Mouse (Mus musculus): ENCODE results near the gene Nme2. TPM values are rescaled to one million over a fixed set of nuclear protein-coding genes. Genes with fewer than 3 reads are reported as not detected.
"Not testable (repeated sequence)": the region's sequence is repeated elsewhere in the genome, so short reads cannot be mapped to it uniquely, and the experiment has no call there.

Gene Nme2
- total and polyA plus RNA-seq, 3 experiments, result 945 to 1,722 (median 1,555) TPM

DNA sequence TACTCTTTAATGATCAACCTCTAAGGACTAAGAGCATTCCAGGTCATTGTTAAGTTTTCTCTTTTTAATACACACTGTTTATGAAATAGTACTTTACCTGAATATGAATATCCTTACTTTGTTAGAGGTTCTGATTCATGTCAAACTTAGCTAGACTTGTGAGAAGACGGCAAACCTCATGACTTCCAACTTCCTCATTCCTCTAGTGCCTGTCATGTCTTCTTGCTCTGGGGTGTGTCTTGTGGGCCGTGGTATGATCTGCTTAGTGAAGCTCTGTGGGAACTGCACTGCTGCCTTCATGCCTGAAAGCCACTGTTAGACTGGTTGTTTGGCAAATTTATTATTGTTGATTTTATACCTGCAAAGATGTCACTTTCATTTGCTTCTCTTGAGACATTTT, 15.2 kb downstream of the Nme2 start:
- peak; percentile 74 for DNase-seq (ENCODE audit: extremely low read depth)
- peak overlapping the region; percentile 31; the same call in 1 of the 2 replicates for H3K27ac ChIP-seq (ENCODE audit: insufficient read depth, low read depth)
- H3K9ac ChIP-seq (ENCODE audit: insufficient read depth, low read depth), result no peak overlapping the region
- TF ChIP-seq JUND (conservative IDR thresholded peaks at IDR 0.05; ENCODE audit: low read depth, low read length), result no peak
- TF ChIP-seq MXI1 (IDR thresholded peaks at IDR 0.05; ENCODE audit: low read depth, low read length), result peak; percentile 61; the same call in 1 of the 2 replicates
- no peak for TF ChIP-seq GABPA (IDR thresholded peaks at IDR 0.05; ENCODE audit: insufficient replicate concordance, low read depth, low read length)
- no peak for TF ChIP-seq PAX5 (IDR thresholded peaks at IDR 0.05; ENCODE audit: low read length)
- TF ChIP-seq UBTF (IDR thresholded peaks at IDR 0.05; ENCODE audit: low read depth, low read length), result no peak
- no peak for TF ChIP-seq ETS1 (conservative IDR thresholded peaks at IDR 0.05; ENCODE audit: low read depth, low read length)
- peak; percentile 40; the same call in 1 of the 2 replicates for TF ChIP-seq MYC (IDR thresholded peaks at IDR 0.05; ENCODE audit: low read depth, low read length)
- TF ChIP-seq ELF1 (IDR thresholded peaks at IDR 0.05; ENCODE audit: low read depth, low read length), result peak; percentile 58
- TF ChIP-seq BHLHE40 (IDR thresholded peaks at IDR 0.05; ENCODE audit: low read depth, low read length), result no peak
- no peak overlapping the region for H3K4me2 ChIP-seq (ENCODE audit: insufficient read depth, low read depth, poor library complexity, severe bottlenecking)
- no peaks in the 10 kb centered on the region for H3K9me3 ChIP-seq (replicated peaks; ENCODE audit: low read length)
- dilution Hi-C loops (cut with MboI; ENCODE audit: extremely low pct_ligation_motif_present, extremely low pct_unique_long_range_greater_than_20kb, low sequenced_read_pairs), result no loop called here
- H3K79me2 ChIP-seq (replicated peaks; ENCODE audit: control insufficient read depth, extremely low read depth, insufficient read depth, poor library complexity, severe bottlenecking), result no peaks in the 10 kb centered on the region
- no peak overlapping the region for H3K4me3 ChIP-seq (replicated peaks in 1 of 3; ENCODE audit: low read depth in 2 of 3, low read length in 2 of 3, poor library complexity in 1 of 3)
- H3K4me1 ChIP-seq (ENCODE audit: control insufficient read depth in 1 of 2, insufficient read depth in 2 of 2), result peaks cover 4 to 22% of the 10 kb centered on the region in 2 experiments; a peak in 3 of 4 replicates
- in situ Hi-C loops (cut with MboI; ENCODE audit: low pct_ligation_motif_present, low pct_unique_long_range_greater_than_20kb, low sequenced_read_pairs), result no loop called here
- H3K36me3 ChIP-seq (replicated peaks in 1 of 2; ENCODE audit: control insufficient read depth in 1 of 2, insufficient read depth in 1 of 2, low read length in 1 of 2), result peaks cover 30 to 77% of the 10 kb centered on the region in 2 experiments
- no peaks in the 10 kb centered on the region for H3K27me3 ChIP-seq (replicated peaks)

DNA sequence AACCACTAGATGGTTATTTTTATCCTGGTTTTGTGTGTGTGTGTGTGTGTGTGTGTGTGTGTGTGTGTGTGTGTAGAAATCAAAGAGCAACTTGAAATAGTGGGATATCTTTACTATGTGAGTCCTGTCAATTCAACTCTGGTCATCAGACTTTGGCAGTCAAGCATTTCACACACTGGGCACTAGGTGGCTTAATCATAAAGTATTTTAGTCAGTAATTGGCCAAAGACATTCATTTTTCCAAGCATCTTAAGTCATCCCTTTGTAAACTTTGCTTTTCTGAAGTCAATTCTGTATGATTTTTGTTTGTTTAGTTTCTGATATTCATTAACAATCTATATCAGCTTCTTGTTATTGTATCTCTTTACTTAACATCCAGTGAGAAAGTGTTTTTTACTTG, 27.0 kb downstream of the Nme2 start:
- Histone ChIP-seq H3K36me3 (replicated peaks in 1 of 2; ENCODE audit: control insufficient read depth in 1 of 2, insufficient read depth in 1 of 2, low read length in 1 of 2) (peaks cover 54 to 85% of the 10 kb centered on the region in 2 experiments), H3K27ac (ENCODE audit: insufficient read depth, low read depth) (no peak overlapping the region)
- dilution Hi-C loops (cut with MboI; ENCODE audit: extremely low pct_ligation_motif_present, extremely low pct_unique_long_range_greater_than_20kb, low sequenced_read_pairs), result no loop called here

GRCm38 (mm10) chr11:93915019-93915418, 41.0 kb downstream of the Nme2 start:
- H3K36me3 ChIP-seq (replicated peaks in 1 of 2; ENCODE audit: control insufficient read depth in 1 of 2, insufficient read depth in 1 of 2, low read length in 1 of 2), result peaks cover 50 to 90% of the 10 kb centered on the region in 2 experiments
- H3K79me2 ChIP-seq (replicated peaks; ENCODE audit: control insufficient read depth, extremely low read depth, insufficient read depth, poor library complexity, severe bottlenecking); H3K9me3 ChIP-seq (replicated peaks; ENCODE audit: low read length); in situ Hi-C loops (cut with MboI; ENCODE audit: low pct_ligation_motif_present, low pct_unique_long_range_greater_than_20kb, low sequenced_read_pairs); H3K4me3 ChIP-seq (replicated peaks in 1 of 3; ENCODE audit: low read depth in 2 of 3, low read length in 2 of 3, poor library complexity in 1 of 3); DNase-seq (ENCODE audit: extremely low read depth); H3K27ac ChIP-seq (ENCODE audit: insufficient read depth, low read depth); dilution Hi-C loops (cut with MboI; ENCODE audit: extremely low pct_ligation_motif_present, extremely low pct_unique_long_range_greater_than_20kb, low sequenced_read_pairs); H3K9ac ChIP-seq (ENCODE audit: insufficient read depth, low read depth); H3K4me2 ChIP-seq (ENCODE audit: insufficient read depth, low read depth, poor library complexity, severe bottlenecking); H3K27me3 ChIP-seq (replicated peaks): not testable (repeated sequence)
- peaks cover 8 to 18% of the 10 kb centered on the region in 2 experiments for H3K4me1 ChIP-seq (ENCODE audit: control insufficient read depth in 1 of 2, insufficient read depth in 2 of 2)

More for the DNA sequence above, 27.0 kb downstream of the Nme2 start:
- Histone ChIP-seq H3K4me1 (ENCODE audit: control insufficient read depth in 1 of 2, insufficient read depth in 2 of 2) (no peaks in the 10 kb centered on the region), H3K79me2 (replicated peaks; ENCODE audit: control insufficient read depth, extremely low read depth, insufficient read depth, poor library complexity, severe bottlenecking) (no peaks in the 10 kb centered on the region), H3K9ac (ENCODE audit: insufficient read depth, low read depth) (no peak overlapping the region), H3K4me2 (ENCODE audit: insufficient read depth, low read depth, poor library complexity, severe bottlenecking) (no peak overlapping the region), H3K9me3 (replicated peaks; ENCODE audit: low read length) (no peaks in the 10 kb centered on the region), H3K4me3 (replicated peaks in 1 of 3; ENCODE audit: low read depth in 2 of 3, low read length in 2 of 3, poor library complexity in 1 of 3) (no peak overlapping the region), H3K27me3 (replicated peaks) (no peaks in the 10 kb centered on the region)
- no peak for TF ChIP-seq PAX5 (IDR thresholded peaks at IDR 0.05; ENCODE audit: low read length)
- TF ChIP-seq SMC3 (IDR thresholded peaks at IDR 0.05; ENCODE audit: low read depth, low read length), result peak; percentile 6; the same call in 1 of the 2 replicates
- TF ChIP-seq CTCF (conservative IDR thresholded peaks at IDR 0.05 in 1 of 2, IDR thresholded peaks at IDR 0.05 in 1 of 2; ENCODE audit: low read depth in 2 of 2, low read length in 2 of 2), result peak in 1 of 2 experiments; percentile 45; a peak in 2 of 4 replicates
- no peak for TF ChIP-seq JUN (IDR thresholded peaks at IDR 0.05; ENCODE audit: insufficient read depth, low read depth, low read length)
- TF ChIP-seq MEF2A (IDR thresholded peaks at IDR 0.05; ENCODE audit: borderline replicate concordance, low read depth, low read length), result no peak
- no peak for TF ChIP-seq TBP (conservative IDR thresholded peaks at IDR 0.05; ENCODE audit: low read depth, low read length)
- in situ Hi-C loops (cut with MboI; ENCODE audit: low pct_ligation_motif_present, low pct_unique_long_range_greater_than_20kb, low sequenced_read_pairs), result no loop called here
- no peak for DNase-seq (ENCODE audit: extremely low read depth)
